Mouse (Mus musculus) frontal cortex, postnatal 10 days (tissue): ENCODE data around the gene Fam198a.
"Not testable (repeated sequence)": the region's sequence is repeated elsewhere in the genome, so short reads cannot be mapped to it uniquely, and the experiment has no call there.

ENCODE experiments used
- DNase-seq, 2 experiments: peaks; one replicate each; pipeline ENCODE4 v3.0.0; 2022; ENCODE audit warnings: low spot score in 2 of 2, mixed read lengths in 1 of 2

The Fam198a gene

DNA sequence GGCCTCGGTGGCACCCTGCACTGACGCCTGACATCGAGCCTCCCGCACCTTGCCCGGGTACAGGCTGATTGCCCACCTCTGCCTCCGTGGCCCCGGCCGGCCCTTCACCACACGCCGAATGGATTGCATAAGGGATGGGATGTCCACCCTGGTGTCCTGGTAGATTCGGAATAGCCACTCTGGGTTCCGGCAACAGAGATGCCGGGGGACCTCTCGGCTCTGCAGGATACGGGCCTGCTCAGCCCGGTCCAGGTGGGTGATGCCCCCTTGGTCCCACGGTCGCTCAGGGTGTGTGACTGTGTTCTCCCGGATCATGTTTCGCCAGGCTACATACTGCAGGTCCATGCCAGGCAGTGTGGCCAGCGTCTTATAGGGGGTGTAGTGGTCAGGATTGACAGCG, 31.4 kb downstream of the Fam198a start:
- no peak for DNase-seq

DNA sequence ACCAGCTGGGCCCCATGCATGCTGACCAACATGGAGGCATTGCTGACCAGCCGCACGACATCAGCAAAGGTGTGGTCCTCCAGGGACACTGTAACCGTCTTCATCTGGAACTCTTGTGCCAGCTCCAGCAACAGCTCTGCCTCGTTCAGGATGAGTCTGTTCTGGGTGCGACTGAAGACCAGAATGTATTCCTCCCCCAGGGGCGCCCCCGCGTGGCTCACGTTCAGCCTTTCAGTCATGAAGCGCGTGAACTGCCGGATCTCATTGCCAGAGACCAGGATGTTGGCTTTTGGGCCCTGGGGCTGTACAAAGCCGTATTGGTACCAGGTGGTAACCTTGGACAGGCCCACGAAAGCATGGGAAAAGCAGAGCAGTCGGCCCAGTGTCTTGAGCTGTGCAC, 31.9 kb downstream of the Fam198a start:
- DNase-seq = no peak

DNA sequence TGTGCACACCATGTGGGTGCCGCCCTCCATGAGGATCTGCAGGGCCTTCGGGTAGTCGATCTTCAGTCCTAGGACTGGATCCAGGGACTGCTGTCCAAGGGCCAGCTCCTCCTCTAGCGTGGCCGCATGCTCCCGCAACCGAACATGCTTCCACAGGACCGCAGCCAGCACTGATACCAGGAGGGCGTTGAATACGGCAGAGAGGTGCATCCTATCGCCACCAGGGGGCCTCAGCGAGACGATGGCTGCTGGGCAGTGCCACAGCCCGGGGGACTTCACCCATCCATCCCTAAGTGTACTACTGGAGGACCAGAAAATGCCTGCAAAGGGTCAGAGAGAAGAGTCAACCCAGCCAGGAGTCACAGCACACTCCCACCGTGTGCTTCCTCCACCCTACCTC, 32.7 kb downstream of the Fam198a start:
- peak; percentile 60 to 72 for DNase-seq

DNA sequence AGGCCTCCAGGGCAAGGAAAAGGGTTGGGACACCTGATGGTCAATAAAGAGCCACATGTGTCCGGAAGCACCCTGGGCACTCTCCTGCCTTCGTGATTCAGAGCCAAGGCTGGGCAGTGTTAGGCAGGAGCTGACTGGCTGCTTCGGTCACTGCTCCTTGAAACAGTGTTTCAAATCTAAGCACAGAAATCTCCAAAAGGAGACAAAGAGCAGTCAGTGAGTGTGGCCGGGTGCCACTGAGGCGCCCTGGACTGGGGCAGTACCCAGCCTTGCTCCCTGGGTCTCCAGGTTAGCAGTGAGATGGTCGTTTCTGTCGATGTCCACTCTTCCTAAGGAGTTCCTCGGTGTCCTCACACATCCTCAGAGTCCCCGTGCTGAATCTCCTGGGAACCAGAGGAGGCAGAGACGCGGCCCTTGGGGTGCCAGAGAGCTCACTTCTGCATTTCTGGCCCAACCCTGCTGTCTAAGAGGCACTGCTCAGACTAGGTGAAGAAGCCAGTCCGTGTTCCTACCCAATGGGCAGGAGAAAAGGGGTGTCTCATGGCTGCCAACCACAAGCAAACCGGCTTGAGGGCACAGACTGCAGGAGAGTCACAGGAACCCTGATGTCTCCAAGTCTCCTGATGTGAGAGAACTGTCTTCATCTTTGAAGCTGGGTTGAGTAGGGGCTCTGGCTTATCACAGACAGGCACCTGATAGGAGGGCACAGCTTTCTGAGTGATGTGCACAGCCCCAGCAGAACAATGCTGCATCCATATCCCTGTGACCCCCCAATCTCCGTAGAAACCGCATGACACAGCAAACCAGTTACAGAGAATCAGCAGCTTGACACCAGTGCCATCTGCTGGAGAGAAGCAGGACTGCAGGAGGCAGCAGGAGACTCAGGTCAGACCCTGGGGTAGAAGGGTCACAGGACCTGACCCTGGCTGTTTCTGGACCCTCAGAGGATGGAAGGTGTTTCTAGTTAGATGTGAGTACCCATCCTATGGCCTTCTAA, 34.0 kb downstream of the Fam198a start:
- peak; percentile 61 to 76 for DNase-seq

DNA sequence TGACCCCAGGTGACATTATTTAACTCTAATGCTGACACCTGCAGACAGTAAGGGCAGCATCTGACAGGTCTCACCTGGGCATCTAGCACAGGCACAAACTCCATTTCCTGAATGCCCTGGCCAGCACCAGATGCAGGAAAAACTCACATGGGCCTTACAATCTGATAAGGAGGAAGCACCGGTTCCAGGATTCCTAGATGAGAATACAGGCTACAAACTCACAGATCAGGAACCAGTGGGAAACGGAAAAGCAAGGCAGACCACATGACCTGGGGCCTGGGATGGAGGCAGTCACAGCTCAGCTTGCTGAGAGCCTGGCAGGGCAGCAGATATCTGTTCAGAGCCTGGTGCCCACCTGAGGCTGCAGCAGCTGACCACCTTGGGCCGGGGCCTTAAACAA, 38.1 kb downstream of the Fam198a start:
- DNase-seq = no peak

DNA sequence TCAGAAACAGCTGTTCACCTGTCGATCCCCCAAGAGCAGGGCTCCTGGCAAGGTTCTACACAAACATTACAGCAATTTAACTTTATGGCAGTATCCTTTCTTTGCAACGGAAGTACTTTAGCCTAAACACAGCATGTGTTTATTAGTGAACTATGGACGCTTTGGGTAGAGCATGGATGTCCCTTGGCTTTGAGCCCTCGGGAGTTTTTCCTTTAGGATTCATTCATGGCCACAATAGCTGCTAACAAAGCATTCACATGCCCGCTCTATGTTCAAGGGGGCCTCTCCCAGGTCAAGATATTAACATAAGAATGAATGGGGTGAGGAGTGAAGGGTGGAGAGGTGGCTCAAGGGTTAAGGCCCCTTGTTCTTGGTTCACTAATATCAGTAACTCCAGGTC, 38.7 kb downstream of the Fam198a start:
- DNase-seq = no peak

DNA sequence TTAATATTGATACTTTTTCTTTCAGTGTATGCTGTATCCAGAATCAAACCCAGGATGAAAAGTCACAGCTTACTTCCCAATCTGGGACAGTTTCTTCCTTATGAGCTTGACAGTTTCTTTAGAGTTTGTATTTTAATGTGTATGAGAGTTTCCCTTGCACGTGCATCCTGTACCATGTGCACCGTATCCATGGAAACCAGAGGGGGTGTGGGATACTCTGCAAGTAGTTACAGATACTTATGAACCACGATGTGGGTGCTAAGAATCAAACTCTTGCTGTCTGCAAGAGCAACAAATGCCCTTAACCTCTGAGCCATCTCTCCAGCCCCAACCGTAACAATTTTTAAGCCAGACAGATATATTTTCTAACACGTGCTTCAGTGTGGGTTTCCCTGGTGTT, 40.3 kb downstream of the Fam198a start:
- no peak for DNase-seq

DNA sequence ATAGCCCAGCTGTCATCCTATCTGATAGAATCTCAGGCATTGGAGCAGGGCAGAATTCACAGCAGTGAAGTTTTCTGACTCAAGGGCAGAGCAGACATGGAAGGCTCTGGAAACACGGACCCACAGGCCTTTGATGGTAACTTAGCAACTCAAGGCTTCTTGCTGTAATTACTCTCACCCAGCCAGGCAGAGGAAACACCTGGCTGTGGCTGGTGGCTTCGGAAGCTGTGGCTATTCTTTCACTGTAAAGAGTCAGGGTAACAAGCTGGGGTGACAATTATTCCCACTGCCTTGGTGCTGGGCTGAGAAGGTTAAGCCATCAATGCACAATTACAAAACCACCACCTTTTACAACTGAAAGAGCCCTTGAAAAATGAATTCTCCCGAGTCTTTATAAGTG, 42.3 kb downstream of the Fam198a start:
- DNase-seq = no peak

DNA sequence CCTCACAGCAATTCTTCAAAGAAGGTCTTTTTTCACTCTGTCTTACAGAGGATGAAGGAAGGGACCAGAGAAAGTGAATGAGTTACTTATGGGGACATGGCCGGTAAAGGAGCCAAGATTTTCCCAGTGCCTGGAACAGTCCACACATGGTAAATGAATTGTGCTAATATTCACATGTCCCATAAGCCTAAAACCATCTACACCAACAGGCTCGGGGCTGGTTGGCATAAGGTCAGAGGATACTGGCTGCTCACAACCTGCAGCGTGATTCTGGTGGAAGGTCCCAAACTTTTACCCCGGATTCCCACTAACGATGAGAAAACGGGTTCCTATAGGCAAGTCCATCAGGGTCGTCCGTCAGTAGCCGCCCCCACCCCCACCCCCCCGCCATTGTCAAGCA, 44.3 kb downstream of the Fam198a start:
- no peak for DNase-seq

DNA sequence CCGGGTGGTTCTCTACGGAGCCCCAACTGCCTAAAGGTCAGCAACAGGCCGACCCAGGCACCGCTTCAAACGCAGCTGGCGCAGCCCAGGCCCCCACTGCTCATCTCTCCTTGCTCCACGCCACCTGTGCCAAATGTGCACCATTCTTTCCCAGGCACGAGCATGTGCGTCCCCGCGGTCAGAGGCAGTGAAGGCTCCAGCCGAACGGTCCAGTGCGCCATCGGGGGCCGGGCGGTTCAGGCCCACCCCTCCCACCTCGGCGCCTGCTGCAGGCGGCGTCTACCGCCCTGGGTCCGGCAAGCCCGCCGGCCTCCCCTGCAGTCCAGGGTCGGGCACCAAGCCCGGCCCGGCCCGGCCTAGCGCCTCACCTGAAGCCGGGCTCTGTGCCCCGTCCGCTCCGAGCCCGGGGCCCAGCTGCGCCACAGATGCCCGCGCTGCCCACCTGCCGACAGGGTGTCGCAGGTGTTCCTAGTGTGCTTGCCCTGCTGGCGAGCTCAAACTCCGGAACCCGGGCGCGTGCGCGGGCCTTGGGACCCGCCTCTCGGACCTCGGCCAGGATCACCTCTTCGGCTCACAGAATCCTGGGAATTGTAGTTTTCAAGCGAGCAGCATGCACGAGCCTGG, 44.8 kb downstream of the Fam198a start:
- DNase-seq = peak; percentile 76 to 82

DNA sequence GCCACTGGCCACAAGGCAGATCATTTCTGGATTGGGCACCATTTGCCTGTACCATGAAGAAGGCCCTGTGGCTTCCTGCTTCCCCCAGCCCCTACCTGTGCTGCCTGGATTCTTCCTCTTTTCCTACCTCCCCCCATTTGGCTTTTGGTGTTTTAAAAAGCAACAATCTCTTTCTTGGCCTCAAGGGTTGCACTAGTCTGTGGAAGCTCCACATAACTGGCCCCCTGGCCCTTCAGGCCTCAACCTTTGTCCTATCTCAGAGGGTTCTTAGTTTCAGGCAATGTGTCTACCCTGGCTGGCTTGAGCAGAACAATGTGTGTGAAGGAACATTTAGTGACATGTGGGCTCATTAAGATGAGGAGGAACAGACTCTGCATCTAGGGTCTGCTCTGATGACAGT, 46.2 kb downstream of the Fam198a start, which contains the start of gene Pomgnt2:
TSS of gene Pomgnt2 (minus strand) at position 101 of the 400 bp plus-strand sequence.
- DNase-seq = no peak

DNA sequence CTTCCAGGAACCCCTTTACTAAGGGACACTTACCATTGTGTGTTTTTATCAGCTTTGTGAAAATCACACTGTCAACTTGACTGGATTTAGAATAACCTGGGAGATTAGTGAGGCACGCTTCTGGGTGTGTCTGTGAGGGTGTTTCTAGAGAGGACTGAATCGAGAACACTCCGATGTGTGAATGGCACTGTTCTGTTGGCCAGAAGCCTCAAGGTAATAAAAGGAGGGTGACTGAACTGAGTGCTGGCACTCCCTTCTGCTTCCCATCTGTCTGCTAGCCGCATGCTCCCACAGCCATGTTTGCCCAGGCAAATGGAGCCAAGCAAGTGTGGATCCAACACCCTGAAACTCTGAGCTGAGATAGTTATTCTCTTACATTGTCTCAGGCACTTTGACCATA, 47.2 kb downstream of the Fam198a start:
- DNase-seq = no peak

DNA sequence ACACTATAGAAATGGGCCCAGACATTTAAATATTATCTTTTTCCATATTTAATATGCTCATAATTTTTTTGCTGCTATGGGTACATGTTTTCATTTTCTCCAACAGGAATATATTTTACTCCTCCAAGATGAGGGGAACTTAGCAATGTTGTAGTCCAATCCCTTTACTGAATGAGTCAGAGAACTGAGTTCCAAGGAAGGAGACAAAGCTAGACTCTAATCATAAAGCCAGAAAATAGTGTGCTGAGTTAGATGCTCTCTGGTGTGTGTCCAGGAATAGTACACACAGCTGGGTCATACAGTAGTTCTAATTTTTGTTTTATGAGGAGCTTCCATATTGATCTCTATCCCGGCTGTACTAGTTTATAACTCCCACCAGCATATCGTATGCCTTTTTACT, 55.4 kb downstream of the Fam198a start:
- no peak for DNase-seq

DNA sequence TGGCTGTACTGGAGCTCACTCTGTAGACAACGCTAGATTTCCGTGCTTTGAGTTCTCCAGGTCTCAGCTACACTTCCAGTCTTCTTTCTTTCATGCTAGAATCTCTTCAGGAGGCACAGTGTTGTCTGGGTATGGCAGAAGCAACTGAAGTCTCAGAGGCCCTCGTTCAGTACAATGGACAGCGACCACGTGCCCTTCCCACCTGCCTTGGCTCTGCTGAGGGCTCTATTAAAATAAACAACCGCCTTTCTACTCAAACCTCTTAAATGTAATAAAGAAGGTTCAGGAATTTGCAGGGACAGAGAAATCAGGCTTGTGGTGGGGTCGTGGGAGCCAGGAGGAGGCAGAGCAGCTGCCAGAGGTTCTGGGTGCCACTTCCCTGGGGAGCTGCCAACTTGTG, 55.8 kb downstream of the Fam198a start:
- DNase-seq = no peak

DNA sequence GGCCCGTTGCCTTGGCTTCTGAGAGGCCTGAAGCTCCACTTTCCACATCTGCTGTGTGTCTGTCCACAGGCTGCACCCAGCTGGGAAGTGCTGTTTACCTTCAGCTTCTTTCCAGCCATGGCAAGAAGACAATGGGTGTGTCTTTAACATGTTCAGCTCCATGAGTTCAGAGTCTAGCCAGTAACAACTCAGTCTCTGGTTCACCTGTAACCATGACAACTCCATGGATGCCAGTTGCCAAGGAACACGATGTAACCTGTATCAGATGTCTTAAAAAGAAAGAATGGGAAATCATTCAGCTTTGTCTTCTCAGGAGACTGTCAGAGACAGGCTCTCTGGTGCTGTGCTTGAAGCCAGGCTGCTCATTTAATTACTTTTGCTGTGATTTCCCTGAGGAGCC, 58.1 kb downstream of the Fam198a start:
- no peak for DNase-seq

DNA sequence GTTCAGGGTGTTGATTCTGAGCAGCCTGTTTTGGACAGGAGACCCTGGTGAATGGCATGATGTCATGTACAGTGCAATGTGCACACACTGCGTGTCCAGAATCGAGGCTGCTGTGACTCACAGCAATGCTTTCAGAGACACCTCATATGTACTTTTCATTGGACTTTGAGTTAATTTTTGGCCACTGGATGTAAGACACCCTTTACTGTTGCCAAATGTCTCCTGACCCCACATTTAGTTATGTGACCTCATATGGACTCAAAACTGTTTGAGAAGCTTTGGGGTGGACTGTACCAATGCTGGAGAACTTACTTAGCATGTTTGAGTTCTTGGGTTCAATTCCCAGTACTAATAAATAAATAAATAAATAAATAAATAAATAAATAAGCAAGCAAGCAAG, 60.0 kb downstream of the Fam198a start:
- DNase-seq = no peak

DNA sequence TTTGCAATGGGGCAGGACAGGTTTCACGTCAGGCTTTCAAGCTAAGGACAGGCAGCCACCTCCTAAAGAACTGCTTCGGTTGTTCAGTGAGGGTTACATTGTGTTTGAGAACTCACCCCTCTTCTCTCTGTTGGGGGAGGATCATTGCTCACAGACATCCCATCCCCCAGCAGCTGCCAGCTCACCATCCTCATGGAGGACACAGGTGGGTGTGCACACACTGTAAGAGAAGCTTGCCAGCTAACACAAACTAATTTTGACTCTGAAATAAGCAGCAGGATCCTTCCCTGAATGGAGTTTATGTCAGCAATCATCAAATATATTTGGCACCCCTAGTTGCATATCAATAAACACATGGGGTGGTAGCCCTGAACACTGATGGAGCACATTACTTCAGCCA, 62.0 kb downstream of the Fam198a start:
- no peak for DNase-seq

DNA sequence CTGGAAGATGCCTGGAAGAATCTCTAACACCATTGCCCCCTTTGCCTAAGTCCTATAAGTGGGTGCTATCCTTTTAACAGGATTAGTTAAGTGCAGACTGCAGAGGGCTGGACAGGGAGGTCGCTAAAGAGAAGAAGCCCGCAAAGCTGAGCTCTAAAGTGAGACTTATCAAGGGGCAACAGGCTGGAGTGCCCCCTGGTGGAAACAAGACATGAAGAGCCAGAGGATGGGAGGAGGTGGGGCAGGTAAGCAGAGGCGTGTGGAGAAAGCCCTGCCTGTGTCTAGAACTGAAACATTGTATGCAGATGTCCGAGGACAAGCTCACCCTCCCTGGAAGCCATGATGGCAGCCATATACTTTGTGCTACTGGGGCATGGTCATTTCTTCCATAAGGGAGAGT, 62.8 kb downstream of the Fam198a start:
- no peak for DNase-seq

DNA sequence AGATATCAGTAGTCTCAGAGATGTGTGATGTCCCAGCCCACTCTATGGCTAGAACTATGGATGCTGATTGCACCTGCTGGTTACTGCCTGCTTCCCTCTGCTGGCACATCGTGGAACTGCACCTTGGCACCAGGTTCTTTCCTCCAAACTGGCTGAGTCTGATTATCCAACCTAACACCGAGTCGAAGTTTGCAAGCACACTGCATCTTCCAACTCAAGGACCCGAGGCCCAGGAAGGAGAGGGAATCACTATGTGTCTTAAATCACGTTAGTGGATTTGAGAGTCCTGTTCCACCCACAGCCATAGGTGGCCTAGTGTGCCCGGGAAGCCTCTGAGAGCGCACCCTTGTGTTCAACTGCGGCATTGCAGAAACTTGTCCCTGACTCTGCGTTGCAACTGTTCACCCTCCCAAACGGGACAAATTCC, 63.5 kb downstream of the Fam198a start:
- DNase-seq = peak in 1 of 2 experiments; percentile 73

DNA sequence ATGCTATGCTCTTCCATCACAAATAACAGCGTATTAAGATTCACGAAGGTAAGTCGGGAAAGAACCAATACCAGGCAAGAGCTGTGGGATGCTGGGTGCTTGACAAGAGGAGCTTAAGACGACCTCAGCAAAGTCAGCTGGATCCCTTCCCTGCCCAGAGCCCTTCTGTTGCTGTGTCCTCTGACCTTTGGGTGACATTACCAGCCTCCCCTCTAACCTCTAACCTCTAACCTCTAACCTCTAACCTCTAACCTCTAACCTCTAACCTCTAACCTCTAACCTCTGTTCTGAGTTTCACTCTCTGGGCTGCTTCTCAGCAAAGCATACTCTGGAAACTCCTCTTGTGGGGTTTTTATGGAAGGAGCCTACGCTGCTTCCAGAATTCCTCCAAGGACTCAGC, 67.3 kb downstream of the Fam198a start:
- DNase-seq = no peak

DNA sequence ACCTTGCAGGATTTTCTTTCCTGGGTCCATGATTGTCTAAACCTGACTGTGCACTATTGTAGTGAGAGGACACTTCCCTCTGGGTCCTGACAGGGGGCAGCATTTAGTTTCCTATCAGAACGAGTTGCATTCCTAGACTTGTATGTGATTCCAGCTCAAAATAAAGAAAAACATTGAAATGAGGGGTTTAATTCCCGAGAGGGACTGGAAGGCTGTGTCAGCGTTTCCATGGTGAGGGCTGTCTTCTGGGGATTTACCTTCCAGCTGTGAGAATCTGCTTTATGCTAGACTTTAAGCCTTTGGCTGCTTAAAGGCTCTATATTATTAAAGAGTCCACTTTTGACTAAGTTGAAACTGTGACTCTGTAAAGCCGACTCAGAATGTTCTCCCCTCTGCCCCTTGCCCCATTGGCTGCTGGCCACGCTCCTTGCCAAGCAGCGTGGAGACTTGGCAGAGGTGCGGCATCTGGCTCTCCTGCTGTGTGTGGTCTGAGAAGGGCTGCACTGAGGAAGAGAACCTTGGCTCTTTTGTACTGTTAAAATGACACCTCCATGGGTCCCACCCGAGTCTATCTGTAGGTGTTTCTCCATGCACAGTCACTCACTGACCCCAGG, 68.1 kb downstream of the Fam198a start:
- peak in 1 of 2 experiments; percentile 64 for DNase-seq

DNA sequence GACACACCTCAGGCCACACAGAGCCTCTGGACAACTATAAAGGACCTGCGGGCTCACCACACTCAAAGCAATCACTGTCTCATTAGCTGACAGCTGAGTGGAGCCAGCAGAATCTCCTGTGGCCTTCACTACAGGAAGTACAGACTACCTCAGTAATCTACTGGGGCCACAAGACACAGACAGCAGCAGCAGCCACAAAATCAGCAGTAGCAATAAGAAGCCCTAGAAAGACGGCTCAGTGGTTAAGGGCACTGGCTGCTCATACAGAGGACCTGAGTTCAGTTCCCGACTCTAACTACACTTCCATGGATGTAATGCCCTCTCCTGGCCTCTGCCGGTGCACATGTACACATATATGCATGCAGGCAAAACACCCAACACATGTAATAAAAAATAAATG, 69.5 kb downstream of the Fam198a start:
- DNase-seq = no peak

DNA sequence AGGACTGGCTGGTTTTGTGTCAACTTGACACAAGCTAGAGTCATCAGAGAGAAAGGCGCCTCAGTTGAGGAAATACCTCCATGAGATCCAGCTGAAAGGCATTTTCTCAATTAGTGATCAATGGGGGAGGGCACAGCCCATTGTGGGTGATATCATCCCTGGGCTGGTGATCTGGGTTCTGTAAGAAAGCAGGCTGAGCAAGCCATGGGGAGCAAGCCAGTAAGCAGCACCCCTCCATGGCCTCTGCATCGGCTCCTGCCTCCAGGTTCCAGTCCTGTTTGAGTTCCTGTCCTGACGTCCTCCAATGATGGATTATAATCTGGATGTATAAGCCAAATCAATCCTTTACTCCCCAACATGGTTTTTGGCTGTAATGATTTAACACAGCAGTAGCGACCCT, 70.4 kb downstream of the Fam198a start:
- DNase-seq = not testable (repeated sequence)
